Mouse (Mus musculus) forebrain, embryonic 16.5 days (tissue): Measurements from ENCODE around the gene Pax5. TPM values are rescaled to one million over a fixed set of nuclear protein-coding genes. Genes with fewer than 3 reads are reported as not detected.

Source experiments
- ATAC-seq: fragments of 200-750 bp; cut with Nextera tagmentation; 2 replicates; pipeline ENCODE4 v1.8.0; 2017; ENCODE audit warnings: mild to moderate bottlenecking, moderate library complexity
- H3K27ac ChIP-seq: fragments of 300-500 bp; sonication (generic); 2 replicates; pipeline ENCODE4 v1.5.1; 2014; ENCODE audit warnings: low read length, control low read depth
- H3K27me3 ChIP-seq: fragments of 300-500 bp; sonication (generic); replicated peaks from 2 replicates; pipeline ENCODE4 v1.6.1; 2014; ENCODE audit warnings: low read length; ENCODE audit not compliant: control insufficient read depth, insufficient read depth
- H3K36me3 ChIP-seq: fragments of 300-500 bp; sonication (generic); 2 replicates; pipeline ENCODE4 v1.6.1; 2014; ENCODE audit not compliant: control insufficient read depth, insufficient read depth
- H3K4me1 ChIP-seq: fragments of 300-500 bp; sonication (generic); replicated peaks from 2 replicates; pipeline ENCODE4 v1.6.1; 2014; ENCODE audit warnings: low read length; ENCODE audit not compliant: control insufficient read depth, insufficient read depth
- H3K4me2 ChIP-seq: fragments of 300-500 bp; sonication (generic); 2 replicates; pipeline ENCODE4 v1.6.1; 2014; ENCODE audit warnings: mild to moderate bottlenecking, low read length, control low read depth
- H3K4me3 ChIP-seq: fragments of 300-500 bp; sonication (generic); replicated peaks from 2 replicates; pipeline ENCODE4 v1.5.1; 2014; ENCODE audit warnings: mild to moderate bottlenecking, low read length, control low read depth
- H3K9ac ChIP-seq: fragments of 300-500 bp; sonication (generic); replicated peaks from 2 replicates; pipeline ENCODE4 v1.6.1; 2014; ENCODE audit warnings: low read depth, low read length, control low read depth
- H3K9me3 ChIP-seq: fragments of 300-500 bp; sonication (generic); 2 replicates; pipeline ENCODE4 v1.6.1; 2016; ENCODE audit warnings: low read length; ENCODE audit not compliant: control insufficient read depth
- WGBS: fragments of 180-500 bp; shearing (Covaris S2); extraction: QIAGEN DNeasy Blood & Tissue Kit; methylation state at CpG from one replicate; pipeline ENCODE4 v1.1.7; 2014; 5-methylcytosine and 5-hydroxymethylcytosine counted together
- polyA plus RNA-seq: library from polyadenylated mRNA; unstranded; fragments of >200 nt; fragmentation: Nextera tagmentation; extraction: Ambion mirVana; gene quantifications from 2 replicates; pipeline ENCODE4 v1.2.1, GENCODE M21; 2015

The Pax5 gene
- polyA plus RNA-seq, 1 experiment from 2014 or later, result 0.34 TPM

- Histone ChIP-seq H3K27me3 (peaks cover 55% of the 10 kb centered on the region), H3K4me3 (no peak overlapping the region), H3K4me2 (no peak overlapping the region), H3K36me3 (no peaks in the 10 kb centered on the region), H3K9ac (no peak overlapping the region), H3K4me1 (peaks cover 6% of the 10 kb centered on the region; the same call in 1 of the 2 replicates), H3K9me3 (no peaks in the 10 kb centered on the region), H3K27ac (no peak overlapping the region)
- WGBS, result 18% methylated on average over 3 of the region's 3 CpGs
- no peak for ATAC-seq
Measured at GRCm38 (mm10) chr4:44715621-44716160, 5.4 kb upstream of the Pax5 start.

DNA sequence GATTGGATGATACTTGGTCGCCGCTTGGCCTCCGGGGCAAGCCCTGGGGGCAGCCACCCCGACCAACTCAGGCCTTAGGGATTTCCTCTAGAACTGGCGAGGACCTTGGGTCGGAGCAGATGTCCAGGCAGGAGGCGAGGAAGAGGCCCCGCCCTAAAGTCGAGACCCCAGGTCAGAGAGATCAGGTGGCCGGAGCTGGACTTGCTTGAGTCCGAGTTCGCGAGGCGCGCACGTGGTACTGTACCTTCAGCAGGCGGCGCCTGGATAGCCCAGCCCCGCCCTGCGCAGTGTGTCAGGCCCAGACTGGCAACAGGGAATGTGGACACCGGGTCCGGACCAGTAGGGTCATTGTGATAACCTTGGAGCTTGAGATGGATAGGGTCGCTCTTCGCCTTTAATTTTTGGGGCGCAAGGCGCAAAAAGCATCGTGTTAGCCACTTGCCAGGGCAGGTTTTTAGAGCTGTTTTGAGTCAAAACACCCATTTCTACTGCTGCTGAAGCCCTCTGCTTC lies 3.9 kb upstream of the Pax5 start:
- no peak overlapping the region for H3K4me2 ChIP-seq

GRCm38 (mm10) chr4:44713554-44714051 lies 3.3 kb upstream of the Pax5 start:
- peaks cover 68% of the 10 kb centered on the region for H3K27me3 ChIP-seq
- no peak for ATAC-seq
- no peaks in the 10 kb centered on the region for H3K36me3 ChIP-seq
- H3K4me2 ChIP-seq, result no peak overlapping the region
- no peak overlapping the region for H3K9ac ChIP-seq
- H3K4me3 ChIP-seq, result no peak overlapping the region
- under 1% methylated on average over 19 of the region's 19 CpGs for WGBS
- peaks cover 6% of the 10 kb centered on the region; the same call in 1 of the 2 replicates for H3K4me1 ChIP-seq
- no peak overlapping the region for H3K27ac ChIP-seq
- H3K9me3 ChIP-seq, result no peaks in the 10 kb centered on the region

More for the DNA sequence above, 3.9 kb upstream of the Pax5 start:
- no peaks in the 10 kb centered on the region for H3K36me3 ChIP-seq
- no peak overlapping the region for H3K9ac ChIP-seq
- H3K27ac ChIP-seq, result no peak overlapping the region
- H3K27me3 ChIP-seq, result peaks cover 65% of the 10 kb centered on the region
- WGBS, result 2% methylated on average over 27 of the region's 27 CpGs
- no peak overlapping the region for H3K4me3 ChIP-seq
- peaks cover 6% of the 10 kb centered on the region; the same call in 1 of the 2 replicates for H3K4me1 ChIP-seq
- no peaks in the 10 kb centered on the region for H3K9me3 ChIP-seq
- ATAC-seq, result no peak

GRCm38 (mm10) chr4:44712786-44713553 lies 2.7 kb upstream of the Pax5 start:
- peaks cover 69% of the 10 kb centered on the region for H3K27me3 ChIP-seq
- H3K9ac ChIP-seq, result no peak overlapping the region
- no peaks in the 10 kb centered on the region for H3K9me3 ChIP-seq
- H3K27ac ChIP-seq, result no peak overlapping the region
- H3K36me3 ChIP-seq, result no peaks in the 10 kb centered on the region
- no peak overlapping the region for H3K4me3 ChIP-seq
- 1% methylated on average over 50 of the region's 50 CpGs for WGBS
- H3K4me1 ChIP-seq, result peaks cover 6% of the 10 kb centered on the region; the same call in 1 of the 2 replicates
- ATAC-seq, result no peak
- no peak overlapping the region for H3K4me2 ChIP-seq

GRCm38 (mm10) chr4:44712051-44712700 lies 1.9 kb upstream of the Pax5 start:
- Histone ChIP-seq H3K9ac (no peak overlapping the region), H3K36me3 (no peaks in the 10 kb centered on the region), H3K4me3 (no peak overlapping the region), H3K4me2 (peak overlapping the region; percentile 18; the same call in 1 of the 2 replicates), H3K27me3 (peaks cover 69% of the 10 kb centered on the region), H3K9me3 (no peaks in the 10 kb centered on the region), H3K27ac (no peak overlapping the region), H3K4me1 (peaks cover 6% of the 10 kb centered on the region; the same call in 1 of the 2 replicates)
- WGBS, result 1% methylated on average over 25 of the region's 25 CpGs
- no peak for ATAC-seq

DNA sequence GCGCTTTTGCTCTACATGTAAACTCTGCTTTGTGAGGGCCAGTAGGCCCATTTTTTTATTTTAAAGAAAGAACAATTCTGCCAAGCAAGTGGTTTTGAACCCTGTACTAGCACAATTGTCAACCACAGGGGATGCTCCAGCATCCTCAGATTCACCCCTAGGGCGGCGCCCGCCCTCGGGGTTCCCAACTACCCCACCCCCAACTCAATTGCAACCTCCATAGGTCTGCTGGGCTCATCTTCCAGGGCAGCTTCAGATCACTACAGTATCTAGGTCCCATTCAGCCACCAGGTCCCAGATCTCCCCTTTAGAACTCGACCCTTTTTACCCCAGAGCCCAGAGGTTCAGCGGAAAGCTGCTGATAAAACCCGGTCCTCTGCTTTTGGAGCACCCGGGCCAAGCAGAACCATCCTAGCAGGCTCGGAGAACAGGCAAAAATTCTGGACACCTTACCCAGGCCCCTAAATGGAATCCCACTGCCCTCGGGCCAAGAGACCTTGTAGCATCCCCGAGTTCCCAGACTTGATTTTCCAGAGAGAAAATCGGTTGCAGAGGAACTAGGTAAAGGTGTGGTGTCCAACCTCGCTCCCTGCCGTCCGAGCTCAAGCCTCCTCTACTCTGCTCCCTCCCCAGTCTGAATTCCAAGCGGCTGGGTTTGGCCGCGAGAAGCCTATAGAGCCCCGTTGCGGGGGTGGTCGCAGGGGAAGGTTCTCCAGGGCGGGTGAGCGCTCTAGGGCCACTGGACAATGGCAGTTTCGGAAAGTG lies 1.0 kb upstream of the Pax5 start:
- H3K36me3 ChIP-seq, result no peaks in the 10 kb centered on the region
- H3K9me3 ChIP-seq, result no peaks in the 10 kb centered on the region
- no peak overlapping the region for H3K4me2 ChIP-seq
- H3K9ac ChIP-seq, result no peak overlapping the region
- H3K4me1 ChIP-seq, result peaks cover 6% of the 10 kb centered on the region; the same call in 1 of the 2 replicates
- WGBS, result 3% methylated on average over 25 of the region's 25 CpGs
- no peak overlapping the region for H3K4me3 ChIP-seq
- no peak overlapping the region for H3K27ac ChIP-seq
- peaks cover 69% of the 10 kb centered on the region for H3K27me3 ChIP-seq
- no peak for ATAC-seq

- Histone ChIP-seq H3K4me2 (no peak overlapping the region), H3K9ac (no peak overlapping the region), H3K27ac (no peak overlapping the region), H3K4me1 (peaks cover 6% of the 10 kb centered on the region; the same call in 1 of the 2 replicates), H3K4me3 (no peak overlapping the region), H3K9me3 (no peaks in the 10 kb centered on the region), H3K27me3 (peaks cover 74% of the 10 kb centered on the region), H3K36me3 (no peaks in the 10 kb centered on the region)
- ATAC-seq, result no peak
- under 1% methylated on average over 30 of the region's 30 CpGs for WGBS
Measured at GRCm38 (mm10) chr4:44710701-44711097, 412 bp upstream of the Pax5 start.

DNA sequence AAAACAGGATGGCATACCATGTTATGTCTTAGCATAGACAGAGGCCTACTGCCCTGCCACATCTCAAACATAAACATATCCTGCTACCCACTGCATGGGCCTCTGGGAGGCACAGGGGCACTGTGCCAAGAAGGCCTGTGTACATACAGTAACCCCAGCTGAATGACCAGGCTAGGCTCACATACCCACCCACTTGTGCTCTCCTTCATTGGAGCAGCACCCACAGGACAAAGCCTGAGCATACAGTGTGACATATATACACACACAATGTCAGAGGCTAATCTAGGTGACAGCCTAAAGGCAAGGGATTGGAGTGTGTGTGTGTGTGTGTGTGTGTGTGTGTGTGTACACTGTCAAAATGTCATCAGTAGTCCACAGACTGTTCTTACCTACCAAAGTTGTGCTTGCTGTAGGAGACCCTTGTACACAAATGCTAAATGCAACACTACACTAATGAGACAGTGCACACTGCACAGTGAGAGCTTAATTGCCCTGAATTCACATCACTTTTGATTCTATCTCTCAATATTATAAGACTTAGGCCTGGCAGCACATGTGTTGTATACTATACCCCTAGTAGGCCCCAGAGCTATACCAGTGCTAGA lies 1.1 kb downstream of the Pax5 start:
- Histone ChIP-seq H3K27ac (no peak overlapping the region), H3K9me3 (no peaks in the 10 kb centered on the region), H3K9ac (no peak overlapping the region), H3K36me3 (no peaks in the 10 kb centered on the region), H3K4me2 (no peak overlapping the region), H3K27me3 (peaks cover 77% of the 10 kb centered on the region), H3K4me3 (no peak overlapping the region), H3K4me1 (peaks cover 11% of the 10 kb centered on the region)
- ATAC-seq, result no peak
